Mouse (Mus musculus) spleen, postnatal 10 days (tissue): ENCODE data around the gene B4galnt4.

Experiments
- DNase-seq, 2 experiments: peaks; one replicate each; pipeline ENCODE4 v3.0.0; 2021 to 2022; ENCODE audit warnings: low spot score in 2 of 2

Gene B4galnt4

GRCm38 (mm10) chr7:141121051-141121531 is 60.2 kb downstream of the B4galnt4 start:
- DNase-seq: no peak
